Mouse (Mus musculus) testis, postnatal 14 days (tissue): Measurements from ENCODE around the gene Dxo.

Experiments
- DNase-seq: peaks from one replicate; pipeline ENCODE4 v3.0.0; 2021; ENCODE audit warnings: low spot score

Gene Dxo

DNA sequence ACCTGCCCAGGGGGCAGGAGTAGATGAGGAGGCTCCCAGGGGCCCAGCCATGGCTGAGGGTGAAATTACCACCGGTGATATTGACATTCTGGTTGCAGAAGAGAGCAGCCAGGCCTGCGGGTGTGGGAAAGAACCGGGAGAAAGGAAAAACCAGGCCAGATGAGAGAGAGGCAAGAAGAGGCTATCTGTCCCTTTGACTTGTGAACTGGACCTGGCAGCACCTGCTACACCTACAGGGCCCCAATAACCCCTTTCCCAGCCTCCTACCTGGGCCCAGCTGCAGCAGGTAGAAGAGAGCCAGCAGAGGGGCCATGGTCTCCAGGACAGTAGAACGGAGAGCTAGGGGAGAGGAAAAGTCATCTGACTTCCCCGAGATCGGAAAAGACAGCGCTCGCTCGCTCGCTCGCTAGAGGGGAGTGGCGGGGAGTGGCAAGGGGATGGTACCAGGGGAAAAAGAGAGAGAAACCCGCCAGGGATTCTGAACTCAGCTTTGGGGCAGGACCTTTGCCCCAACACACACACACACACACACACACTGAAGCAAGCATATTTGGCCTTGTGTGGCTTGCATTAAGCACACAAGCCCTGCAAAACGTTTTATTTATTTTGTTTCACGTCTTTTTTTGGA is 45.0 kb downstream of the Dxo start, which contains the start of gene Gm20547:
Gm20547 (minus strand) TSS at position 360 of the 628 bp plus-strand sequence.
- no peak for DNase-seq

GRCm38 (mm10) chr17:34883332-34883731 is 46.5 kb downstream of the Dxo start:
- DNase-seq: no peak

DNA sequence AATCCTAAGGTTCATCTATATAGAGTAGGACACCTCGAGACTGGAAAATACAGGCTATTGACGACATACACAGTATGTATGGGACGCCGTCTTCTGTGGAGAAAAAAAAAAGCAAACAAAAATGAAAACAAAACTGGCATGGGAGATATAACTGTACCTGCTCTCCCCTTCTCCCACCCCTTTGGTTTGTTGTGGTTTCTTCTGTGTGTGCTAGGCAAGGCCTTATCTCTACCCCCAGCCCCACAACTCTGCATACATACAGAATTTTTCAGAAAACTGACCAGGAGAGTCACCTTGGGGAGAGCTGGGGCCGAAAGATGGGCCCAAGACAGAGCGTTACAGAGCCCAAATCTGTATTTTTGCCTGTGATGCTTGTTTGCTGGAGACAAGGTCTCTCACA is 47.9 kb downstream of the Dxo start:
- no peak for DNase-seq

DNA sequence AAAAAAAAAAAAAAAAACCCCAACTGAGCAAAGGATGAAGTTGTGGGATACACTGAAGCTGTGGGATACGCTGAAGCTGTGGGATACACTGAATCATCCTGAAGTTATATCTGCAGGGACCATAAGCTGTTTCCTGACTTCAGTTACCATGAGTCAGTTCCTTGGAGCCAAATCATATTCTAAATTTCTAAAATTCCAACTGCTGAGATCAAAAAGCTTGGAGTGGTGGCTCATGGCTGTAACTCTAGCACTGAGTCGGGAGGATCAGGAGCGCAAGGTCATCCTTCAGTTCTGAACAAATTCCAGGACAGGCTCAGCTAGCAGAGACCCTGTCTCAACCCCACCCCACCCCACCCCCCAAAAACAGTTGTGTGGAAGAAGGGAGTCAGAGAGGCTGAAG is 48.8 kb downstream of the Dxo start:
- DNase-seq: no peak

DNA sequence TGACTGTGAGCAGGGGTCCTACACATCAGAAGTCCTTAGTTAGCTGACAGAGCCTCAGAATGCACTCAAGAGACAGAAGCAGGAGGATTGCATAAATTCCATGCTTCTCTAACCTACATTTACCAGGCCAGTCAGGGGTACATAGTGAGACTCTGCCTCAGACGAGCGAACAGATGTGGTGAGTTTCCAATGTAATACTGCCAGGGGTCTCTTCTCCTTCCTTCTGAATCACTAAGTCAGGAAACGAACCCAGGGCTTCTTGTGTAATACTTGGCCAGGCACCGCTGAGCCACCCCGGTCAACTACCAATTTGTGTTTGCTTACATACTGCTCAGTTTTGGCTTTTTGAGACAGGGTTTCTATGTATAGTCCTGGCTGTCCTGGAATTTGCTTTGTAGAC is 51.1 kb downstream of the Dxo start:
- no peak for DNase-seq
